Mouse (Mus musculus): ENCODE results near the gene D7Ertd443e. TPM values are rescaled to one million over a fixed set of nuclear protein-coding genes. Genes with fewer than 3 reads are reported as not detected.
A peak's percentile ranks its signal among the peaks of the same experiment; 100 is the strongest.

The D7Ertd443e gene
- polyA plus RNA-seq (2011; ENCODE audit: insufficient read length, low read depth, missing spikeins) = 0.23 and 0.68 TPM in 2 replicates

GRCm38 (mm10) chr7:134385561-134385960 lies at the start of gene D7Ertd443e:
D7Ertd443e (minus strand) TSS chr7:134385661.
- Histone ChIP-seq H3K4me3 (ENCODE audit: insufficient read depth, low read length) (no peak within 1 kb of the TSS), H3K27ac (ENCODE audit: insufficient read depth, low read length) (no peak within 1 kb of the TSS), H3K4me1 (ENCODE audit: control insufficient read depth, insufficient read depth, low read length) (no peaks in the 10 kb centered on the region)
- no peak for TF ChIP-seq POLR2A (IDR thresholded peaks at IDR 0.05; ENCODE audit: low read depth, low read length)
- TF ChIP-seq CTCF (IDR thresholded peaks at IDR 0.05; ENCODE audit: borderline replicate concordance, insufficient read depth, low read length) = no peak

GRCm38 (mm10) chr7:134431681-134432080 lies 46.2 kb upstream of the D7Ertd443e start:
- Histone ChIP-seq H3K27ac (ENCODE audit: insufficient read depth, low read length) (no peak overlapping the region), H3K4me1 (ENCODE audit: control insufficient read depth, insufficient read depth, low read length) (no peaks in the 10 kb centered on the region), H3K4me3 (ENCODE audit: insufficient read depth, low read length) (no peak overlapping the region)
- TF ChIP-seq CTCF (IDR thresholded peaks at IDR 0.05; ENCODE audit: borderline replicate concordance, insufficient read depth, low read length) = no peak
- no peak for TF ChIP-seq POLR2A (IDR thresholded peaks at IDR 0.05; ENCODE audit: low read depth, low read length)

GRCm38 (mm10) chr7:134428676-134429075 lies 43.2 kb upstream of the D7Ertd443e start:
- H3K4me3 ChIP-seq (ENCODE audit: insufficient read depth, low read length) = no peak overlapping the region
- TF ChIP-seq POLR2A (IDR thresholded peaks at IDR 0.05; ENCODE audit: low read depth, low read length) = no peak
- TF ChIP-seq CTCF (IDR thresholded peaks at IDR 0.05; ENCODE audit: borderline replicate concordance, insufficient read depth, low read length) = no peak
- no peaks in the 10 kb centered on the region for H3K4me1 ChIP-seq (ENCODE audit: control insufficient read depth, insufficient read depth, low read length)
- H3K27ac ChIP-seq (ENCODE audit: insufficient read depth, low read length) = no peak overlapping the region

GRCm38 (mm10) chr7:134415014-134415413 lies 29.6 kb upstream of the D7Ertd443e start:
- Histone ChIP-seq H3K27ac (ENCODE audit: insufficient read depth, low read length) (no peak overlapping the region), H3K4me3 (ENCODE audit: insufficient read depth, low read length) (no peak overlapping the region), H3K4me1 (ENCODE audit: control insufficient read depth, insufficient read depth, low read length) (no peaks in the 10 kb centered on the region)
- no peak for TF ChIP-seq CTCF (IDR thresholded peaks at IDR 0.05; ENCODE audit: borderline replicate concordance, insufficient read depth, low read length)
- no peak for TF ChIP-seq POLR2A (IDR thresholded peaks at IDR 0.05; ENCODE audit: low read depth, low read length)

- Histone ChIP-seq H3K4me1 (ENCODE audit: control insufficient read depth, insufficient read depth, low read length) (no peaks in the 10 kb centered on the region), H3K4me3 (ENCODE audit: insufficient read depth, low read length) (no peak overlapping the region), H3K27ac (ENCODE audit: insufficient read depth, low read length) (no peak overlapping the region)
- TF ChIP-seq POLR2A (IDR thresholded peaks at IDR 0.05; ENCODE audit: low read depth, low read length) (no peak), CTCF (IDR thresholded peaks at IDR 0.05; ENCODE audit: borderline replicate concordance, insufficient read depth, low read length) (peak; percentile 23; the same call in 1 of the 2 replicates)
These were observed 28.7 kb upstream of the D7Ertd443e start for GRCm38 (mm10) chr7:134414005-134414690.

GRCm38 (mm10) chr7:134408641-134409040 lies 23.2 kb upstream of the D7Ertd443e start:
- Histone ChIP-seq H3K4me1 (ENCODE audit: control insufficient read depth, insufficient read depth, low read length) (no peaks in the 10 kb centered on the region), H3K27ac (ENCODE audit: insufficient read depth, low read length) (no peak overlapping the region), H3K4me3 (ENCODE audit: insufficient read depth, low read length) (no peak overlapping the region)
- TF ChIP-seq POLR2A (IDR thresholded peaks at IDR 0.05; ENCODE audit: low read depth, low read length) (no peak), CTCF (IDR thresholded peaks at IDR 0.05; ENCODE audit: borderline replicate concordance, insufficient read depth, low read length) (no peak)

GRCm38 (mm10) chr7:134400746-134401145 lies 15.3 kb upstream of the D7Ertd443e start:
- no peak overlapping the region for H3K27ac ChIP-seq (ENCODE audit: insufficient read depth, low read length)
- H3K4me3 ChIP-seq (ENCODE audit: insufficient read depth, low read length) = no peak overlapping the region
- H3K4me1 ChIP-seq (ENCODE audit: control insufficient read depth, insufficient read depth, low read length) = no peaks in the 10 kb centered on the region
- no peak for TF ChIP-seq POLR2A (IDR thresholded peaks at IDR 0.05; ENCODE audit: low read depth, low read length)
- no peak for TF ChIP-seq CTCF (IDR thresholded peaks at IDR 0.05; ENCODE audit: borderline replicate concordance, insufficient read depth, low read length)

- Histone ChIP-seq H3K4me3 (ENCODE audit: insufficient read depth, low read length) (no peak overlapping the region), H3K4me1 (ENCODE audit: control insufficient read depth, insufficient read depth, low read length) (no peaks in the 10 kb centered on the region), H3K27ac (ENCODE audit: insufficient read depth, low read length) (no peak overlapping the region)
- TF ChIP-seq POLR2A (IDR thresholded peaks at IDR 0.05; ENCODE audit: low read depth, low read length) (no peak), CTCF (IDR thresholded peaks at IDR 0.05; ENCODE audit: borderline replicate concordance, insufficient read depth, low read length) (no peak)
These were observed 11.3 kb upstream of the D7Ertd443e start for GRCm38 (mm10) chr7:134396769-134397168.

GRCm38 (mm10) chr7:134382791-134383190 lies 2.7 kb downstream of the D7Ertd443e start:
- TF ChIP-seq CTCF (IDR thresholded peaks at IDR 0.05; ENCODE audit: borderline replicate concordance, insufficient read depth, low read length) = no peak
- no peak for TF ChIP-seq POLR2A (IDR thresholded peaks at IDR 0.05; ENCODE audit: low read depth, low read length)
- Histone ChIP-seq H3K27ac (ENCODE audit: insufficient read depth, low read length) (no peak overlapping the region), H3K4me1 (ENCODE audit: control insufficient read depth, insufficient read depth, low read length) (no peaks in the 10 kb centered on the region), H3K4me3 (ENCODE audit: insufficient read depth, low read length) (no peak overlapping the region)

- Histone ChIP-seq H3K27ac (ENCODE audit: insufficient read depth, low read length) (no peak overlapping the region), H3K4me3 (ENCODE audit: insufficient read depth, low read length) (no peak overlapping the region), H3K4me1 (ENCODE audit: control insufficient read depth, insufficient read depth, low read length) (no peaks in the 10 kb centered on the region)
- TF ChIP-seq CTCF (IDR thresholded peaks at IDR 0.05; ENCODE audit: borderline replicate concordance, insufficient read depth, low read length) (no peak), POLR2A (IDR thresholded peaks at IDR 0.05; ENCODE audit: low read depth, low read length) (no peak)
These were observed 4.0 kb downstream of the D7Ertd443e start for GRCm38 (mm10) chr7:134381407-134381861.
